ENCODE assay signal across 20 mouse cellular contexts in genomic region chr5:130052955-130053354, GRCm38 (mm10).
"Had no signal": no experiment of that assay in that cellular context is flagged by ENCODE, and none has a peak within 500 bp of the region (broad histone marks: within the 10 kb centered on the region; RNA-seq: fewer than 3 reads in every experiment).

No protein-coding gene starts in this region.

- H3K4me3 ChIP-seq: intestine, embryonic 15.5 days; layer of hippocampus, adult 2 months; left cerebral cortex, adult 2 months; limb, embryonic 12.5 days; liver, embryonic 12.5 days; midbrain, embryonic 13.5 days; myocyte; neural tube, embryonic 13.5 days; stomach, embryonic 15.5 days had no signal

- H3K4me1 ChIP-seq: limb, embryonic 12.5 days; stomach, embryonic 15.5 days had no signal

- H3K27ac ChIP-seq: intestine, embryonic 15.5 days; kidney, postnatal 0 days; layer of hippocampus, adult 2 months; left cerebral cortex, adult 2 months; limb, embryonic 12.5 days; liver, embryonic 12.5 days; midbrain, embryonic 13.5 days; neural tube, embryonic 13.5 days; stomach, embryonic 15.5 days had no signal

- DNase-seq: kidney, adult 2 months; kidney, postnatal 25 days; layer of hippocampus, adult 9-11 months; layer of hippocampus, postnatal 36 days; lung, adult 2 months; lung, postnatal 14 days; lung, postnatal 4 days; right cerebral cortex, postnatal 25 days; spleen, adult 18-20 months; thymus, postnatal 25 days had no signal

- H3K9ac ChIP-seq: intestine, embryonic 15.5 days; limb, embryonic 12.5 days; liver, embryonic 12.5 days; midbrain, embryonic 13.5 days; neural tube, embryonic 13.5 days; stomach, embryonic 15.5 days had no signal

- H3K9me3 ChIP-seq: intestine, embryonic 15.5 days; limb, embryonic 12.5 days; liver, embryonic 12.5 days; midbrain, embryonic 13.5 days; neural tube, embryonic 13.5 days; stomach, embryonic 15.5 days had no signal

- H3K27me3 ChIP-seq: intestine, embryonic 15.5 days; limb, embryonic 12.5 days; liver, embryonic 12.5 days; midbrain, embryonic 13.5 days; neural tube, embryonic 13.5 days; stomach, embryonic 15.5 days had no signal

- ATAC-seq: intestine, embryonic 15.5 days; liver, embryonic 12.5 days; midbrain, embryonic 13.5 days had no signal

- H3K36me3 ChIP-seq: intestine, embryonic 15.5 days; stomach, embryonic 15.5 days had no signal

- H3K4me2 ChIP-seq: intestine, embryonic 15.5 days; limb, embryonic 12.5 days; liver, embryonic 12.5 days; midbrain, embryonic 13.5 days; neural tube, embryonic 13.5 days; stomach, embryonic 15.5 days had no signal
